Mouse (Mus musculus) spleen, postnatal 36 days (tissue): ENCODE results near the gene Xrcc1.
"Not testable (repeated sequence)": the region's sequence is repeated elsewhere in the genome, so short reads cannot be mapped to it uniquely, and the experiment has no call there.

ENCODE experiments used
- DNase-seq, 2 experiments: peaks; one replicate each; pipeline ENCODE4 v3.0.0; 2022; ENCODE audit warnings: low spot score in 2 of 2, mixed read lengths in 1 of 2

Xrcc1 gene

GRCm38 (mm10) chr7:24546068-24546614 is at the start of gene Xrcc1, which contains the start of gene Pinlyp:
Gene Xrcc1 (plus strand): TSS chr7:24546289.
Gene Pinlyp (minus strand): TSS chr7:24546118.
- peak in 1 of 2 experiments; percentile 28 for DNase-seq

- no peak for DNase-seq
Measured at GRCm38 (mm10) chr7:24499856-24500577, 46.1 kb upstream of the Xrcc1 start.

GRCm38 (mm10) chr7:24500929-24501328 is 45.2 kb upstream of the Xrcc1 start:
- DNase-seq, result peak in 1 of 2 experiments; percentile 34

GRCm38 (mm10) chr7:24501492-24501891 is 44.6 kb upstream of the Xrcc1 start:
- DNase-seq, result peak in 1 of 2 experiments; percentile 40

GRCm38 (mm10) chr7:24504004-24504403 is 42.1 kb upstream of the Xrcc1 start:
- no peak for DNase-seq

- DNase-seq, result no peak
Measured at GRCm38 (mm10) chr7:24504868-24505267, 41.2 kb upstream of the Xrcc1 start.

GRCm38 (mm10) chr7:24505447-24506064 is 40.5 kb upstream of the Xrcc1 start:
- DNase-seq, result no peak

GRCm38 (mm10) chr7:24506065-24506459 is 40.0 kb upstream of the Xrcc1 start:
- DNase-seq, result no peak

- no peak for DNase-seq
Measured at GRCm38 (mm10) chr7:24506476-24506837, 39.6 kb upstream of the Xrcc1 start.

- peak; percentile 69 to 72 for DNase-seq
Measured at GRCm38 (mm10) chr7:24506838-24507725, 39.0 kb upstream of the Xrcc1 start, which contains the start of gene Zfp428. Gene Zfp428 (plus strand): TSS chr7:24507006.

GRCm38 (mm10) chr7:24507726-24508114 is 38.4 kb upstream of the Xrcc1 start:
- DNase-seq, result no peak

- no peak for DNase-seq
Measured at GRCm38 (mm10) chr7:24512355-24512754, 33.7 kb upstream of the Xrcc1 start, which contains the start of gene AC161166.1. Gene AC161166.1 (minus strand): TSS chr7:24512455.

- not testable (repeated sequence) for DNase-seq
Measured at GRCm38 (mm10) chr7:24516319-24516718, 29.8 kb upstream of the Xrcc1 start.

GRCm38 (mm10) chr7:24517077-24517476 is 29.0 kb upstream of the Xrcc1 start:
- DNase-seq, result no peak

- DNase-seq, result no peak
Measured at GRCm38 (mm10) chr7:24517654-24518053, 28.4 kb upstream of the Xrcc1 start.

GRCm38 (mm10) chr7:24519130-24519529 is 27.0 kb upstream of the Xrcc1 start:
- no peak for DNase-seq

- DNase-seq, result not testable (repeated sequence)
Measured at GRCm38 (mm10) chr7:24520054-24520453, 26.0 kb upstream of the Xrcc1 start.

- no peak for DNase-seq
Measured at GRCm38 (mm10) chr7:24522805-24523204, 23.3 kb upstream of the Xrcc1 start.

- no peak for DNase-seq
Measured at GRCm38 (mm10) chr7:24523723-24524122, 22.4 kb upstream of the Xrcc1 start.

- no peak for DNase-seq
Measured at GRCm38 (mm10) chr7:24524978-24525377, 21.1 kb upstream of the Xrcc1 start.

GRCm38 (mm10) chr7:24525686-24526420 is 20.2 kb upstream of the Xrcc1 start:
- no peak for DNase-seq
